Comparison of ENCODE assay signal across 8 mouse cellular contexts in the genomic region with DNA sequence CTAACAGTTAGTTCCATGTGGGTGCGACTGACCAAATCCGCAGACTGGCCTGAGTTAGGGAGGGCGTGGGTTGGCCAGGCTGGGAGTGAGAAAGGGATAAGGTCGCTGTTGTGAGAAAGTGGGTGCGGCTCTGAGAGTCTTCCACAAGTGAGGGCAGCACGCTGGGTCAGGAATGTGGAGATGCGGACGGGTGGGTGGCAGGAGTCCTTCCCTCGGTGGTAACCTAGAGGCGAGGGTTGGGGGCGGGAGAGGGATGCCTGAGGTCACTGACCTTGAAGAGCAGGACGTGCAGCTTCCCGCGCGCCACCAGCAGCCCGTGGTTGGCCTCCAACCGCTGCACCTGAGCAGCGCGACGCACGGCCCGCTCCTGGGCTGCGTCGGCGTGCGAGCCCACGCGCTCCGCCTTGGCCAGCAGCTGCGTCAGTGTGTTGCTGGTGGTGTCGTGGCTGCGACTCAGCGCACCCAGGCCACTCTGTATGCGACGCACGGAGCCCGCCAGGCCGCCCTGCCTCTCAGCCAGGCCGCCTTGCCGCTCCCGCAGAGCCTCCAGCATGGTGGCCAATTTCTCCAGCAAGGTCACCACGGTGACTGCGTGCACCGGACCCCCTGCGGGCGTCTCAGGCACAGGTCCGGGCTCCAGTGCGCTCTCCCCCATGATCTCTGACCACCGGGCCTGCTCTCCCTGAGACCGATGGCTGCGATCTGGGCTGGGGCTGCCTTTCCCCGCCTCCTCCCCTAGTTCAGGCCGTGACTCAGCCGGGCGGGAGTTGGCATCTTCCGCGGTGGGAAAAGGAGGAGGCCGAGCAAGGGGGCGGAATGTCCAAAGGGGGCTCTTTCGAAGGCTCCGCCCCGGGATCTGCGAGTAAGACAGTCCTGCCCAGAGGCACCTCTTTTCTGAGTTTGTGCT. TPM values are rescaled to one million over a fixed set of nuclear protein-coding genes. Genes with fewer than 3 reads are reported as not detected.
DNase-seq lines count a peak whose midpoint lies in the region; ATAC-seq and TF ChIP-seq lines count a peak whose summit lies in the region.

Cavin3 (minus strand) TSS at position 796 of the 907 bp plus-strand sequence.

- peak within 1 kb of the TSS; percentile 76 for H3K4me2 ChIP-seq in forebrain, embryonic 12.5 days
- peak within 1 kb of the TSS; percentile 88 for H3K4me2 ChIP-seq in heart, embryonic 13.5 days
- H3K4me2 ChIP-seq in kidney, postnatal 0 days (ENCODE audit: low read length), result peak within 1 kb of the TSS; percentile 88

- DNase-seq in c-Kit-positive CD71-negative TER-119-negative erythroid progenitor cells, embryonic 14.5 days (ENCODE audit: low read depth), result peak; percentile 25
- peak; percentile 82 for DNase-seq in kidney, postnatal 0 days (ENCODE audit: low spot score)
- DNase-seq in liver, adult 2 months (ENCODE audit: extremely low read depth, low read depth, low spot score), result no peak
- DNase-seq in neural tube, embryonic 10.5 days (ENCODE audit: extremely low spot score, low spot score), result peak; percentile 75
- peak; percentile 72 to 88 for DNase-seq in urinary bladder, adult 18-20 months (ENCODE audit: low spot score in 2 of 2)

- no peak for TF ChIP-seq POLR2A in ES-Bruce4 (IDR thresholded peaks at IDR 0.05; ENCODE audit: insufficient read depth, low read length)
- TF ChIP-seq POLR2A in liver, adult 2 months (IDR thresholded peaks at IDR 0.05; ENCODE audit: extremely low read depth, insufficient read depth, low read length), result no peak

- H3K4me1 ChIP-seq in ES-Bruce4 (ENCODE audit: control insufficient read depth, insufficient read depth, low read length), result no peaks in the 10 kb centered on the region
- peaks cover 29% of the 10 kb centered on the region for H3K4me1 ChIP-seq in forebrain, embryonic 12.5 days
- H3K4me1 ChIP-seq in heart, embryonic 13.5 days, result peaks cover 41% of the 10 kb centered on the region
- peaks cover 8% of the 10 kb centered on the region; the same call in 1 of the 2 replicates for H3K4me1 ChIP-seq in kidney, postnatal 0 days (replicated peaks; ENCODE audit: insufficient read depth, low read length)
- H3K4me1 ChIP-seq in liver, adult 2 months (ENCODE audit: control insufficient read depth, insufficient read depth, low read length), result peaks cover 2% of the 10 kb centered on the region; the same call in 1 of the 2 replicates

- no peak for TF ChIP-seq CTCF in ES-Bruce4 (IDR thresholded peaks at IDR 0.05; ENCODE audit: low read depth, low read length)
- TF ChIP-seq CTCF in kidney, postnatal 0 days (IDR thresholded peaks at IDR 0.05; ENCODE audit: low read depth), result no peak
- no peak for TF ChIP-seq CTCF in liver, adult 2 months (IDR thresholded peaks at IDR 0.05; ENCODE audit: low read depth, low read length)

- H3K79me2 ChIP-seq in liver, adult 2 months (ENCODE audit: control insufficient read depth, insufficient read depth, low read length), result no peaks in the 10 kb centered on the region

- 0 out of 2 replicates have a peak, but pooled peaks have one; percentile 12 for TF ChIP-seq EP300 in ES-Bruce4 (IDR thresholded peaks at IDR 0.05; ENCODE audit: insufficient read depth, low read depth, low read length)

- H3K36me3 ChIP-seq in ES-Bruce4 (ENCODE audit: control insufficient read depth, insufficient read depth, low read length, poor library complexity, severe bottlenecking), result no peaks in the 10 kb centered on the region
- H3K36me3 ChIP-seq in forebrain, embryonic 12.5 days (replicated peaks), result no peaks in the 10 kb centered on the region
- H3K36me3 ChIP-seq in heart, embryonic 13.5 days, result 0 out of 2 replicates have a peak, but pooled peaks cover 4% of the 10 kb centered on the region
- H3K36me3 ChIP-seq in kidney, postnatal 0 days (ENCODE audit: insufficient read depth, low read length), result no peaks in the 10 kb centered on the region
- no peaks in the 10 kb centered on the region for H3K36me3 ChIP-seq in liver, adult 2 months (ENCODE audit: control insufficient read depth, insufficient read depth, low read length)

- peak; percentile 85 for ATAC-seq in forebrain, embryonic 12.5 days (ENCODE audit: low FRiP score)
- ATAC-seq in heart, embryonic 13.5 days (ENCODE audit: extremely low read depth, insufficient number of reproducible peaks, low FRiP score, low TSS enrichment), result peak; percentile 56
- peak; percentile 82 for ATAC-seq in kidney, postnatal 0 days (replicated peaks; ENCODE audit: low FRiP score, low read depth)

- peak within 1 kb of the TSS; percentile 11 for H3K9ac ChIP-seq in ES-Bruce4 (ENCODE audit: low read depth, poor library complexity, severe bottlenecking)
- H3K9ac ChIP-seq in forebrain, embryonic 12.5 days, result peak within 1 kb of the TSS; percentile 57
- peak within 1 kb of the TSS; percentile 92 for H3K9ac ChIP-seq in heart, embryonic 13.5 days
- H3K9ac ChIP-seq in kidney, postnatal 0 days (ENCODE audit: low read depth, low read length), result peak within 1 kb of the TSS; percentile 79
- peak within 1 kb of the TSS; percentile 66 for H3K9ac ChIP-seq in liver, adult 2 months (ENCODE audit: low read depth, low read length)

- H3K27ac ChIP-seq in ES-Bruce4 (ENCODE audit: insufficient read depth, low read length), result no peak within 1 kb of the TSS
- H3K27ac ChIP-seq in forebrain, embryonic 12.5 days, result no peak within 1 kb of the TSS
- H3K27ac ChIP-seq in heart, embryonic 13.5 days (replicated peaks), result peak within 1 kb of the TSS; percentile 86
- peak within 1 kb of the TSS; percentile 85 for H3K27ac ChIP-seq in kidney, postnatal 0 days
- H3K27ac ChIP-seq in liver, adult 2 months (replicated peaks; ENCODE audit: insufficient read depth, low read depth, low read length), result no peak within 1 kb of the TSS

- H3K4me3 ChIP-seq in ES-Bruce4 (ENCODE audit: low read depth, low read length), result peak within 1 kb of the TSS; percentile 45
- H3K4me3 ChIP-seq in forebrain, embryonic 12.5 days (replicated peaks), result peak within 1 kb of the TSS; percentile 46
- H3K4me3 ChIP-seq in heart, embryonic 13.5 days, result peak within 1 kb of the TSS; percentile 63
- peak within 1 kb of the TSS; percentile 50 for H3K4me3 ChIP-seq in kidney, postnatal 0 days (replicated peaks; ENCODE audit: low read depth, low read length)
- peak within 1 kb of the TSS; percentile 71 for H3K4me3 ChIP-seq in liver, adult 2 months (ENCODE audit: insufficient read depth, low read depth, low read length)

- H3K27me3 ChIP-seq in ES-Bruce4 (ENCODE audit: control insufficient read depth, insufficient read depth, low read length, poor library complexity, severe bottlenecking), result 0 out of 2 replicates have a peak, but pooled peaks cover 1% of the 10 kb centered on the region
- H3K27me3 ChIP-seq in forebrain, embryonic 12.5 days, result peaks cover 19% of the 10 kb centered on the region
- H3K27me3 ChIP-seq in heart, embryonic 13.5 days (replicated peaks), result no peaks in the 10 kb centered on the region
- H3K27me3 ChIP-seq in kidney, postnatal 0 days (ENCODE audit: insufficient read depth, low read length), result no peaks in the 10 kb centered on the region
- H3K27me3 ChIP-seq in liver, adult 2 months (ENCODE audit: control insufficient read depth, insufficient read depth, low read length), result peaks cover 7% of the 10 kb centered on the region

- H3K9me3 ChIP-seq in ES-Bruce4 (replicated peaks; ENCODE audit: control insufficient read depth, insufficient read depth, low read length, poor library complexity, severe bottlenecking), result no peaks in the 10 kb centered on the region
- H3K9me3 ChIP-seq in forebrain, embryonic 12.5 days, result no peaks in the 10 kb centered on the region
- no peaks in the 10 kb centered on the region for H3K9me3 ChIP-seq in heart, embryonic 13.5 days
- no peaks in the 10 kb centered on the region for H3K9me3 ChIP-seq in kidney, postnatal 0 days (replicated peaks; ENCODE audit: low read length)

- 2% methylated on average over 63 of the region's 63 CpGs for WGBS in forebrain, embryonic 12.5 days
- WGBS in heart, embryonic 13.5 days, result 3% methylated on average over 63 of the region's 63 CpGs
- WGBS in kidney, postnatal 0 days, result 3% methylated on average over 63 of the region's 63 CpGs
- WGBS in liver, adult 2 months, result 6% methylated on average over 62 of the region's 63 CpGs

RNA-seq across cellular contexts. Expression of gene Cavin3, which starts in this region (rescaled TPM):
- polyA plus RNA-seq in ES-Bruce4 (2011; ENCODE audit: insufficient read depth, insufficient read length, low read depth, missing spikeins), result 0.96 and 1.1 TPM in 2 replicates
- 20.2 and 24.7 TPM in 2 replicates for polyA plus RNA-seq in forebrain, embryonic 12.5 days (2016; fragmentation: Nextera tagmentation; extraction: Ambion mirVana)
- polyA plus RNA-seq in heart, embryonic 13.5 days (2015; fragmentation: Nextera tagmentation; extraction: Ambion mirVana), result 74.7 and 80.5 TPM in 2 replicates
- polyA plus RNA-seq in kidney, postnatal 0 days (2015; fragmentation: Nextera tagmentation; extraction: Ambion mirVana), result 68.0 and 75.8 TPM in 2 replicates
- 0.67 and 1.1 TPM in 2 replicates for total RNA-seq in liver, adult 2 months (2014; rRNA removed)
- 1.3 and 1.4 TPM in 2 replicates for polyA plus RNA-seq in liver, adult 2 months (2012; rRNA removed)

Comparison
In these comparisons a context has a peak if more than half of its experiments do, and no peak if none do; other contexts are left out.
1. H3K27ac ChIP-seq: peak in heart, embryonic 13.5 days (single experiment) and kidney, postnatal 0 days (single experiment); none in ES-Bruce4 (single experiment), forebrain, embryonic 12.5 days (single experiment) and liver, adult 2 months (single experiment).
2. H3K9ac ChIP-seq: peak in every context shown above with its lines; median percentile 92 in heart, embryonic 13.5 days; 79 in kidney, postnatal 0 days; 66 in liver, adult 2 months; 57 in forebrain, embryonic 12.5 days; 11 in ES-Bruce4.
3. Peak in every context shown above with its lines, with median percentiles within 50 percentile points of each other: H3K4me3 ChIP-seq, ATAC-seq and H3K4me2 ChIP-seq.